Mouse (Mus musculus) liver, embryonic 12.5 days (tissue): Measurements from ENCODE around the gene Inf2. TPM values are rescaled to one million over a fixed set of nuclear protein-coding genes. Genes with fewer than 3 reads are reported as not detected.

Experiments
- ATAC-seq: fragments of 200-750 bp; cut with Nextera tagmentation; 2 replicates; pipeline ENCODE4 v1.8.0; 2017; ENCODE audit warnings: moderate number of reproducible peaks, mild to moderate bottlenecking, moderate library complexity
- H3K27ac ChIP-seq: fragments of 300-500 bp; sonication (generic); 2 replicates; pipeline ENCODE4 v1.5.1; 2016; ENCODE audit warnings: mild to moderate bottlenecking
- H3K27me3 ChIP-seq: fragments of 300-500 bp; sonication (generic); replicated peaks from 2 replicates; pipeline ENCODE4 v1.6.1; 2016; ENCODE audit warnings: mild to moderate bottlenecking, moderate library complexity
- H3K36me3 ChIP-seq: fragments of 300-500 bp; sonication (generic); 2 replicates; pipeline ENCODE4 v1.6.1; 2016; ENCODE audit warnings: mild to moderate bottlenecking, moderate library complexity
- H3K4me1 ChIP-seq: fragments of 300-500 bp; sonication (generic); 2 replicates; pipeline ENCODE4 v1.6.1; 2016
- H3K4me2 ChIP-seq: fragments of 300-500 bp; sonication (generic); 2 replicates; pipeline ENCODE4 v1.6.1; 2016; ENCODE audit warnings: mild to moderate bottlenecking, moderate library complexity
- H3K4me3 ChIP-seq: fragments of 300-500 bp; sonication (generic); 2 replicates; pipeline ENCODE4 v1.5.1; 2016; ENCODE audit warnings: mild to moderate bottlenecking, moderate library complexity
- H3K9ac ChIP-seq: fragments of 300-500 bp; sonication (generic); 2 replicates; pipeline ENCODE4 v1.6.1; 2016; ENCODE audit warnings: mild to moderate bottlenecking, moderate library complexity
- H3K9me3 ChIP-seq: fragments of 300-500 bp; sonication (generic); replicated peaks from 2 replicates; pipeline ENCODE4 v1.6.1; 2016; ENCODE audit warnings: mild to moderate bottlenecking, moderate library complexity
- WGBS: fragments of 180-500 bp; shearing (Covaris S2); methylation state at CpG from one replicate; pipeline ENCODE4 v1.1.7; 2016; ENCODE audit not compliant: insufficient replicate concordance; 5-methylcytosine and 5-hydroxymethylcytosine counted together
- polyA plus RNA-seq: library from polyadenylated mRNA; unstranded; fragments of >200 nt; fragmentation: Nextera tagmentation; extraction: Ambion mirVana; gene quantifications from 2 replicates; pipeline ENCODE4 v1.2.1, GENCODE M21; 2016

Inf2 gene
- polyA plus RNA-seq, 1 experiment from 2014 or later = 2.7 TPM

DNA sequence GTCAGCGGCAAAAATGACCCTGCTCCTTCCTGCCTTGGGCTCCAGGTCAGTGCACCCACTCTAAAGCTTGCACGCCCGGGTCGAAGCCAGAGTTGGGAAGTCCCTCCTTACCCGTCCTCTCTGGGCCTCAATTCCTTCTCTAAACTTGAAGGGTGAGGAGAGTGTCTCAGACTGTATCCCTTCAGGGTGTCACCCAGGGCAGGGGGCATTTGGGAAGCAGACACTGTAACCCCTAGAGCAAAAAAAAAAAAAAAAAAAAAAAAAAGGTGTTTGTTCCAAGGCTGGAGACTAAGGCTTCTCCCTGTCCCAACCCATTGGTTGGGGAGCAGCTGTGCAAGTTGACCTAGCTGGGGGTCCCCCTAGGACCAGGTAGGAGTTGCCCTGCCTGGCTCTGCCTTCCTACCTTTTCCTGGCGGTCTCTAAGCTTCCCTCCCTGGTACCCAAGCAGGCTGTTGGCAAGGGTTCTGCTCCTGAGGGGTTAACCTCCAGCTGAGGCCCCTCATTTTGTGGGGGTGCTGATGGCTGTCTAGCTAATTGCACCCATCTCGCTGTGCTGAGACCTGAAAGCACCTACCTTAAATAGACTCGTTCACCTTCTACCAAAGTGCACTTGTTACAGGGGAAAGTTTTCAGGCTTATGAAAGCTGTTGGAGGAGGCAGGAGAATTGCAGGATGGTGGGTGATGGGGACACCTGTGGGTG is 1.1 kb downstream of the Inf2 start:
- H3K27me3 ChIP-seq = peaks cover 43% of the 10 kb centered on the region
- no peak for ATAC-seq
- H3K27ac ChIP-seq = no peak overlapping the region
- WGBS = 37% methylated on average over 8 of the region's 8 CpGs
- peak overlapping the region; percentile 59 for H3K4me3 ChIP-seq
- no peaks in the 10 kb centered on the region for H3K36me3 ChIP-seq
- H3K9me3 ChIP-seq = no peaks in the 10 kb centered on the region
- H3K4me1 ChIP-seq = peaks cover 76% of the 10 kb centered on the region
- peak overlapping the region; percentile 60; the same call in 1 of the 2 replicates for H3K9ac ChIP-seq
- peak overlapping the region; percentile 79 for H3K4me2 ChIP-seq

DNA sequence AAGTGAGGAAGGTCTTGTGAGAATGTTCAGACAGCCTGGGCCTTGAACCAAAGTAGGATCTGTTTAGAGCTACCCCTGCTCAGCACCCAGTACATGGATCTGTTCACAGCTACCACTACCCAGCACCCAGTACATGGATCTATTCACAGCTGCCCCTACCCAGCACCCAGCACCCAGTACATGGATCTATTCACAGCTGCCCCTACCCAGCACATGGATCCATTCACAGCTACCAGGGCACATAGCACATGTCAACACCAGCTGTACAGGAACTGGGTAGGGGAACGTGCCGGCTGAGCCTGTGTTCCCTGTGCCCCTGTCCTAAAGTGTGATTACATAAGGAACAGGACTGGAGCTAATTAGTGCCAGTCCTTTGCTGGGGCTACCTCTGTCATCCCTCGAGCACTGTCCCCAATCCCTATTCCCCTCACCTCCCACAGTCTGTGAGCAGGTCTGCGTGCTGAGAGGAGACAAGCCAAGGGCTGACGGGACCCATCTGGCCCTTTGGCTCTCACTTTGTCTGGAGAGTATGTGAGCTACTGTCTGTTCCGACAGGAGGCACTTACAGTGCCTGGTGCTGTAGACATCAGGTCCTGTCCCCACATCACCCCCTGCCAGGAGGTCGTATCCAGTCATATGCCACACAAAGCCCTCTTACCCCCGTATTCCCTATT is 2.1 kb downstream of the Inf2 start:
- WGBS = 76% methylated on average over 8 of the region's 8 CpGs
- H3K4me2 ChIP-seq = no peak overlapping the region; the same call in 1 of the 2 replicates
- peaks cover 83% of the 10 kb centered on the region for H3K4me1 ChIP-seq

GRCm38 (mm10) chr12:112591240-112591639 is 2.7 kb downstream of the Inf2 start:
- Histone ChIP-seq H3K4me1 (peaks cover 83% of the 10 kb centered on the region), H3K27me3 (peaks cover 36% of the 10 kb centered on the region), H3K4me2 (no peak overlapping the region), H3K36me3 (no peaks in the 10 kb centered on the region), H3K9me3 (no peaks in the 10 kb centered on the region), H3K9ac (no peak overlapping the region), H3K4me3 (no peak overlapping the region), H3K27ac (no peak overlapping the region)
- WGBS = 66% methylated on average over 5 of the region's 5 CpGs
- ATAC-seq = no peak

More for the DNA sequence above, 2.1 kb downstream of the Inf2 start:
- Histone ChIP-seq H3K9ac (no peak overlapping the region), H3K27me3 (peaks cover 39% of the 10 kb centered on the region), H3K27ac (no peak overlapping the region), H3K9me3 (no peaks in the 10 kb centered on the region), H3K4me3 (no peak overlapping the region), H3K36me3 (no peaks in the 10 kb centered on the region)
- no peak for ATAC-seq

- no peak overlapping the region for H3K4me2 ChIP-seq
- H3K4me1 ChIP-seq = peaks cover 83% of the 10 kb centered on the region
- H3K36me3 ChIP-seq = no peaks in the 10 kb centered on the region
- no peak for ATAC-seq
- WGBS = 57% methylated on average over 3 of the region's 3 CpGs
- no peaks in the 10 kb centered on the region for H3K9me3 ChIP-seq
- peaks cover 31% of the 10 kb centered on the region for H3K27me3 ChIP-seq
- no peak overlapping the region for H3K27ac ChIP-seq
- no peak overlapping the region for H3K9ac ChIP-seq
- H3K4me3 ChIP-seq = no peak overlapping the region
Measured at GRCm38 (mm10) chr12:112591730-112592129, 3.1 kb downstream of the Inf2 start.

GRCm38 (mm10) chr12:112592985-112593734 is 4.6 kb downstream of the Inf2 start:
- 63% methylated on average over 21 of the region's 21 CpGs for WGBS
- 0 out of 2 replicates have a peak overlapping the region, but pooled peaks have one; percentile 27 for H3K27ac ChIP-seq

DNA sequence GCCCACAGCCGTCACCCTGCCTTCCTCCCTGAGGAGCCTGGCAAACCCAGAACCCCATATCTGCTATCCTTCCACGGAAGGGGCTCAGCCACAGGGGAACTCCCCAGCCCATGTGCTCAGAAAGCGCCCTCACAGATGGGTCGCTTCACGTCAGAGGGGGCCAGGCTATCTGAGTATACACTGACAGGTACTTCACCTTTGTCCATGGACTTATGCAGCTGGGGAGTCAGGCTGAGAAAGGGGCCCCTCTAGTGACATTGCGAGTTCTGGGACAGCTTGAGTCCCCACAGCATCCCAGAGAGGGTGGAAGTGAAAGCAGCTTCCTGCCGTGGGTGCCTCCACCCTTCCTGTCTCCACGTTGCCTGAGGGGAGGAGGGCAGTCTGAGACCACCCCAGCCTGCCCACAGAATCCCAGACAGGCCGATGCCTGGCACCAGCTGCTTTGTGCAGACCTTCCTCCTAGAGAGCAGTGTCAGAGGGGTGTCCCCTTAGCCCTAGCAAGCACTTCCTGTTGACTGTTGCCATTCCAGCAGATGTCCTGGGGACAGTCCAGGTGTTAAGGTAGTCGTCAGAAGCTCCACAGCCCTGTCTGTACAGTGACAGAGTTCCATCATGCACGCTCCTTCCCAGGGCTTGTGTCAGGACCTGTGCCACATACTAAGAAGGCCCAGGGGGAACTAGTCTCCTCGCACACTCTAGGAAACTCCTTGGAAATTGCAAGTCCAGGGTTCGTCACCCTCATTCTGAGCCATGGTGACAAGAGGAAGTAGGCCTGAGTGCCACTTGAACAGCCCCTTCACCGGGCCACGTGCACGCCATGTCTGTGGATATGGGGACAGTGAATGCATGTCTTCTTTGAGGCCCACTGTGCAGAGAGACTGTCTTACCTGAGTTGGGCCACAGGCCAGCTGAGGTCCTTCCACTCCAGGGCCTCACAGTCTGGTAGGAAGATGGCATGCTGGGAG is 5.6 kb downstream of the Inf2 start:
- H3K36me3 ChIP-seq = no peaks in the 10 kb centered on the region
- peaks cover 79% of the 10 kb centered on the region for H3K4me1 ChIP-seq
- no peaks in the 10 kb centered on the region for H3K9me3 ChIP-seq
- H3K4me2 ChIP-seq = 0 out of 2 replicates have a peak overlapping the region, but pooled peaks have one; percentile 2
- ATAC-seq = no peak
- H3K27ac ChIP-seq = 0 out of 2 replicates have a peak overlapping the region, but pooled peaks have one; percentile 4
- H3K9ac ChIP-seq = 0 out of 2 replicates have a peak overlapping the region, but pooled peaks have one; percentile 4
- no peak overlapping the region for H3K4me3 ChIP-seq
- 41% methylated on average over 16 of the region's 16 CpGs for WGBS
- peaks cover 10% of the 10 kb centered on the region for H3K27me3 ChIP-seq

More at GRCm38 (mm10) chr12:112592985-112593734, 4.6 kb downstream of the Inf2 start:
- no peak for ATAC-seq
- Histone ChIP-seq H3K9ac (no peak overlapping the region), H3K4me2 (no peak overlapping the region), H3K9me3 (no peaks in the 10 kb centered on the region), H3K4me1 (peaks cover 79% of the 10 kb centered on the region), H3K36me3 (no peaks in the 10 kb centered on the region), H3K27me3 (peaks cover 21% of the 10 kb centered on the region), H3K4me3 (no peak overlapping the region)

- Histone ChIP-seq H3K4me1 (peaks cover 79% of the 10 kb centered on the region), H3K27ac (0 out of 2 replicates have a peak overlapping the region, but pooled peaks have one; percentile 4), H3K9ac (peak overlapping the region; percentile 4; the same call in 1 of the 2 replicates), H3K4me3 (no peak overlapping the region), H3K4me2 (no peak overlapping the region), H3K27me3 (peaks cover 4% of the 10 kb centered on the region; the same call in 1 of the 2 replicates), H3K9me3 (no peaks in the 10 kb centered on the region), H3K36me3 (peaks cover 2% of the 10 kb centered on the region; the same call in 1 of the 2 replicates)
- ATAC-seq = no peak
- WGBS = 33% methylated on average over 4 of the region's 4 CpGs
Measured at GRCm38 (mm10) chr12:112594989-112595388, 6.4 kb downstream of the Inf2 start.

- no peak for ATAC-seq
- WGBS = 66% methylated on average over 4 of the region's 4 CpGs
- Histone ChIP-seq H3K4me2 (no peak overlapping the region), H3K9me3 (no peaks in the 10 kb centered on the region), H3K27ac (0 out of 2 replicates have a peak overlapping the region, but pooled peaks have one; percentile 4), H3K4me1 (peaks cover 80% of the 10 kb centered on the region), H3K9ac (no peak overlapping the region), H3K36me3 (peaks cover 8% of the 10 kb centered on the region), H3K27me3 (no peaks in the 10 kb centered on the region), H3K4me3 (no peak overlapping the region)
Measured at GRCm38 (mm10) chr12:112595626-112596025, 7.0 kb downstream of the Inf2 start.

DNA sequence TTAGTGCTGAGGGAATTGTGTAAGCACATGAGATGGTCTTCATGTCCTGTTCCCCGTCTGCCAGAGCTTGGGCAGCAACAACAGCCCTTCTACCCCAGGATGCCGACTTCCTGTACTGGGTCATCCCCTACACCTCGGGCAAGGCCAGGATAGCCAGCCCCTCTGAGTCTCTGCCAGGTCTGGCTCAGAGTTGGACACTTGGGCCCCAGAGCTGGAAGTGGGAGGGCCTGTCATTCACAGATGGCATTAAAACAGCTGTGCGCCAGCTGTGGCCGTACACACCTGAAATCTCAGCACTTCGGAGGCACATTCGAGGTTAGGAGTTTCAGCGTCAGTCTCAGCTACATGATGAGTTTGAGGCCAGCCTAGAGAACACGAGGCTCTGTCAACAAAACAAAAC is 7.9 kb downstream of the Inf2 start:
- Histone ChIP-seq H3K36me3 (peaks cover 15% of the 10 kb centered on the region), H3K4me3 (no peak overlapping the region), H3K27ac (no peak overlapping the region), H3K27me3 (no peaks in the 10 kb centered on the region), H3K9me3 (no peaks in the 10 kb centered on the region), H3K4me2 (no peak overlapping the region), H3K4me1 (peaks cover 78% of the 10 kb centered on the region), H3K9ac (no peak overlapping the region)
- ATAC-seq = no peak
- 67% methylated on average over 9 of the region's 9 CpGs for whole genome bisulfite sequencing

- Histone ChIP-seq H3K9me3 (no peaks in the 10 kb centered on the region), H3K27me3 (no peaks in the 10 kb centered on the region), H3K4me2 (no peak overlapping the region), H3K4me1 (peaks cover 78% of the 10 kb centered on the region), H3K9ac (no peak overlapping the region), H3K36me3 (peaks cover 19% of the 10 kb centered on the region), H3K4me3 (no peak overlapping the region), H3K27ac (no peak overlapping the region)
- no peak for ATAC-seq
- WGBS = 71% methylated on average over 14 of the region's 14 CpGs
Measured at GRCm38 (mm10) chr12:112596891-112597500, 8.4 kb downstream of the Inf2 start.
